Mouse (Mus musculus) intestine, postnatal 0 days (tissue): ENCODE measurements around the gene Ccdc85b. TPM values are rescaled to one million over a fixed set of nuclear protein-coding genes. Genes with fewer than 3 reads are reported as not detected.

Source experiments
- ATAC-seq: fragments of 200-750 bp; cut with Nextera tagmentation; 2 replicates; pipeline ENCODE4 v1.8.0; 2017; ENCODE audit warnings: mild to moderate bottlenecking, moderate TSS enrichment, moderate library complexity
- H3K27ac ChIP-seq: fragments of 300-500 bp; sonication (generic); 2 replicates; pipeline ENCODE4 v1.5.1; 2014; ENCODE audit warnings: mild to moderate bottlenecking, low read depth, low read length, moderate library complexity
- H3K27me3 ChIP-seq: fragments of 300-500 bp; sonication (generic); replicated peaks from 2 replicates; pipeline ENCODE4 v1.6.1; 2014; ENCODE audit warnings: low read length, mixed read lengths; ENCODE audit not compliant: control insufficient read depth, insufficient read depth
- H3K36me3 ChIP-seq: fragments of 300-500 bp; sonication (generic); 2 replicates; pipeline ENCODE4 v1.6.1; 2014; ENCODE audit warnings: mild to moderate bottlenecking, moderate library complexity; ENCODE audit not compliant: control insufficient read depth, insufficient read depth
- H3K4me1 ChIP-seq: fragments of 300-500 bp; sonication (generic); replicated peaks from 2 replicates; pipeline ENCODE4 v1.6.1; 2014; ENCODE audit warnings: antibody characterized with exemption, low read length, mixed read lengths; ENCODE audit not compliant: control insufficient read depth, insufficient read depth
- H3K4me2 ChIP-seq: fragments of 300-500 bp; sonication (generic); replicated peaks from 2 replicates; pipeline ENCODE4 v1.6.1; 2014; ENCODE audit warnings: low read depth, mild to moderate bottlenecking, moderate library complexity
- H3K4me3 ChIP-seq: fragments of 300-500 bp; sonication (generic); 2 replicates; pipeline ENCODE4 v1.5.1; 2014; ENCODE audit warnings: low read depth, low read length
- H3K9ac ChIP-seq: fragments of 300-500 bp; sonication (generic); 2 replicates; pipeline ENCODE4 v1.6.1; 2014; ENCODE audit warnings: mild to moderate bottlenecking, low read depth, low read length
- H3K9me3 ChIP-seq: fragments of 300-500 bp; sonication (generic); 2 replicates; pipeline ENCODE4 v1.6.1; 2016; ENCODE audit warnings: mixed run types; ENCODE audit not compliant: control insufficient read depth
- CTCF ChIP-seq: sonication (generic); IDR thresholded peaks from 2 replicates; pipeline ENCODE4 v1.5.1; 2016; ENCODE audit warnings: low read depth, mild to moderate bottlenecking, control low read depth, antibody characterized with exemption, moderate library complexity
- WGBS: fragments of 180-500 bp; shearing (Covaris S2); extraction: QIAGEN DNeasy Blood & Tissue Kit; methylation state at CpG from one replicate; pipeline ENCODE4 v1.1.7; 2014; 5-methylcytosine and 5-hydroxymethylcytosine counted together
- polyA plus RNA-seq: library from polyadenylated mRNA; unstranded; fragments of >200 nt; fragmentation: Nextera tagmentation; extraction: Ambion mirVana; gene quantifications from 2 replicates; pipeline ENCODE4 v1.2.1, GENCODE M21; 2015

Gene Ccdc85b
- polyA plus RNA-seq, 1 experiment from 2014 or later, result 7.3 TPM

DNA sequence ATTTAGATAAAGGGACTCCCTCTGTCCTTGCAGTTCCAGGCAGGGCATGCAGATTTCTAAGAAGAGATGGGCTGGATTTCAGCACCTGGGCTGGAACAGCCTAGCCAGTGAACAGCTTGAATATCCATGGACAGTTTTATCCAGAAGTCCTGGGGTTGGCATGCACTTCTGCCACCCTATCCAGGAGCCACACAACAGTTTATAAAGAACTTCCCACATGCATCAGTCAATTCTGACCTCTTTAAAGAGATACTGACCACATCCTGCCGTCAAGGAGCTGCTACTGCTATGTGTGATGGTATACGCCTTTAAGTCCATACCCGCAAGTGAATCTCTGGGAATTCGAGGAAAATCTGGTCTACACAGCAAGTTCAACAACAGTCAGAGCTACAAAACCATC lies 28.5 kb downstream of the Ccdc85b start:
- Histone ChIP-seq H3K36me3 (peaks cover 10% of the 10 kb centered on the region; the same call in 1 of the 2 replicates), H3K9ac (no peak overlapping the region), H3K4me1 (peaks cover 11% of the 10 kb centered on the region; the same call in 1 of the 2 replicates), H3K4me3 (no peak overlapping the region), H3K9me3 (no peaks in the 10 kb centered on the region), H3K27ac (no peak overlapping the region), H3K4me2 (no peak overlapping the region), H3K27me3 (no peaks in the 10 kb centered on the region)
- no peak for TF ChIP-seq CTCF
- WGBS, result 82% methylated on average over 4 of the region's 4 CpGs
- ATAC-seq, result no peak

DNA sequence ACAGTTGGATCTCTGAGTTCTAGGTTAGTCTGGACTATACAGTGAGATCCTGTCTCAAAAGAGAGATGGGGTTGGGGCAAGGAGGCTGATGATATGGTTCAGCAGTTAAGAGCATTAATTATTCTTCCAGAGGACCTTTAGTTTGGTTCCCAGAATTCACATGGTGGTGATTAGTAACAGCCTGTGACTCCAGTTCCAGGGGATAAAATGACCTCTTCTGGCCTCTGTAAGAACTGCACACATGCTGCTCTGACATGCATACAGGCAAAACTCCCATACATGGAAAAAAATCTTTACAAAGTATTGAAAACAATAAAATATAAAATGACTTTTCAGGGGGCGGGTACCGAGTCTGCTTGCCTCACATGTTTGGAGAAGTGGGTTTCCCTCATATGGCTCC lies 29.6 kb downstream of the Ccdc85b start:
- no peak overlapping the region for H3K4me2 ChIP-seq
- H3K27me3 ChIP-seq, result no peaks in the 10 kb centered on the region
- H3K27ac ChIP-seq, result no peak overlapping the region
- no peak for ATAC-seq
- TF ChIP-seq CTCF, result peak; percentile 70
- no peak overlapping the region for H3K9ac ChIP-seq
- no peak overlapping the region for H3K4me3 ChIP-seq
- WGBS, result 87% methylated on average over 2 of the region's 2 CpGs
- no peaks in the 10 kb centered on the region for H3K9me3 ChIP-seq
- peaks cover 13% of the 10 kb centered on the region for H3K36me3 ChIP-seq
- peaks cover 6% of the 10 kb centered on the region; the same call in 1 of the 2 replicates for H3K4me1 ChIP-seq

DNA sequence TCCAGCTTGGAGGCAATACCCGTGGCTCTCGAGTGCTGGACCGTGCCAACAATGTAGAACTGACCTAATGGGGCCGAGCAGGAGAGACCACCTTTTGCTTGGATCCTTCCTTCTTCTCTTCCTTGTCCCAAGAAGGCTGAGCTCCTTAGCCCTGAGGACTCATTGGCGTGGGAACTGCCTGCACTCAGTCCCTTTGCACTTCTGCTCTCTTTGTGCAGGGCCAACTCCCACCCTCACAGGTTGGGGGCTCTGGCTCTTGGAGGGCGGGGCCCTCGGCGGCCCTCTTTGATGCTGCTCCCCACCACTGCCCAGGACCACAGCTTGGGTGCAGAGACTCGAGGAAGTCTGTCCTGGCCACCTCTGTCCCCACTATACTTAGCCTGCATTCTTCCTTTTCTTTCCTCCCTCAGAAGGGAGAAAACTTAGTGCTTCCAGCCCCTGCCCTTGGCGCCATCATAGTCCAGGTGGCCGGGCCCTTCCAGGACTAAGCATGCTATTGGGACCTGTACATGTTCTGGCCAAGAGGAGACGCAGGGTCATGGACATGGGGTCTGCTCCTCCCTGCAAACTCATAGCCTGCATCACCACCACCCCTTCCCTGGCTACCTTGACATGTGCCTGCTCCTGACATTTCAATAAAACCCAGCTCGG lies 30.9 kb downstream of the Ccdc85b start:
- no peak for ATAC-seq
- Histone ChIP-seq H3K27me3 (no peaks in the 10 kb centered on the region), H3K4me3 (no peak overlapping the region), H3K4me2 (peak overlapping the region; percentile 81), H3K9me3 (no peaks in the 10 kb centered on the region), H3K27ac (no peak overlapping the region), H3K9ac (no peak overlapping the region), H3K4me1 (peaks cover 6% of the 10 kb centered on the region; the same call in 1 of the 2 replicates), H3K36me3 (peaks cover 24% of the 10 kb centered on the region)
- 82% methylated on average over 13 of the region's 13 CpGs for WGBS
- TF ChIP-seq CTCF, result no peak

DNA sequence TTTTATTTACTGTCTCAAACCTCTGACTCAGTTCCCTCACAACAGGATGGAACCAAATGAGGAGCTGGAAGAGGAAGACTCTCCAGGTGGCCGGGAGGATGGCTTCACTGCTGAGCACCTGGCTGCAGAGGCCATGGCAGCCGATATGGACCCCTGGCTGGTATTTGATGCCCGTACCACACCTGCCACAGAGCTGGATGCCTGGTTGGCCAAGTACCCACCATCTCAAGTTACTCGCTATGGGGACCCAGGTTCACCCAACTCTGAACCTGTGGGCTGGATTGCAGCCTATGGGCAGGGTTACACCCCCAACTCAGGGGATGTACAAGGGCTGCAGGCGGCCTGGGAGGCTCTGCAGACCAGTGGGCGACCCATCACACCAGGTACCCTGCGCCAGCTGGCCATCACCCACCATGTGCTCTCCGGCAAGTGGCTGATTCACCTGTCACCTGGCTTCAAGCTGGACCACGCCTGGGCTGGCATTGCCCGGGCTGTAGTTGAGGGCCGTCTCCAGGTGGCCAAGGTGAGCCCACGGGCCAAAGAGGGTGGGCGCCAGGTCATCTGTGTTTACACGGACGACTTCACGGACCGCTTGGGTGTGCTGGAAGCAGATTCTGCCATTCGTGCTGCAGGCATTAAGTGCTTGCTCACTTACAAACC lies 31.7 kb downstream of the Ccdc85b start:
- peaks cover 6% of the 10 kb centered on the region; the same call in 1 of the 2 replicates for H3K4me1 ChIP-seq
- peak overlapping the region; percentile 91 for H3K9ac ChIP-seq
- H3K27ac ChIP-seq, result peak overlapping the region; percentile 77; the same call in 1 of the 2 replicates
- peak overlapping the region; percentile 81 for H3K4me2 ChIP-seq
- peak overlapping the region; percentile 84 for H3K4me3 ChIP-seq
- TF ChIP-seq CTCF, result no peak
- no peaks in the 10 kb centered on the region for H3K27me3 ChIP-seq
- H3K9me3 ChIP-seq, result no peaks in the 10 kb centered on the region
- peaks cover 27% of the 10 kb centered on the region for H3K36me3 ChIP-seq
- WGBS, result 84% methylated on average over 18 of the region's 18 CpGs
- no peak for ATAC-seq

DNA sequence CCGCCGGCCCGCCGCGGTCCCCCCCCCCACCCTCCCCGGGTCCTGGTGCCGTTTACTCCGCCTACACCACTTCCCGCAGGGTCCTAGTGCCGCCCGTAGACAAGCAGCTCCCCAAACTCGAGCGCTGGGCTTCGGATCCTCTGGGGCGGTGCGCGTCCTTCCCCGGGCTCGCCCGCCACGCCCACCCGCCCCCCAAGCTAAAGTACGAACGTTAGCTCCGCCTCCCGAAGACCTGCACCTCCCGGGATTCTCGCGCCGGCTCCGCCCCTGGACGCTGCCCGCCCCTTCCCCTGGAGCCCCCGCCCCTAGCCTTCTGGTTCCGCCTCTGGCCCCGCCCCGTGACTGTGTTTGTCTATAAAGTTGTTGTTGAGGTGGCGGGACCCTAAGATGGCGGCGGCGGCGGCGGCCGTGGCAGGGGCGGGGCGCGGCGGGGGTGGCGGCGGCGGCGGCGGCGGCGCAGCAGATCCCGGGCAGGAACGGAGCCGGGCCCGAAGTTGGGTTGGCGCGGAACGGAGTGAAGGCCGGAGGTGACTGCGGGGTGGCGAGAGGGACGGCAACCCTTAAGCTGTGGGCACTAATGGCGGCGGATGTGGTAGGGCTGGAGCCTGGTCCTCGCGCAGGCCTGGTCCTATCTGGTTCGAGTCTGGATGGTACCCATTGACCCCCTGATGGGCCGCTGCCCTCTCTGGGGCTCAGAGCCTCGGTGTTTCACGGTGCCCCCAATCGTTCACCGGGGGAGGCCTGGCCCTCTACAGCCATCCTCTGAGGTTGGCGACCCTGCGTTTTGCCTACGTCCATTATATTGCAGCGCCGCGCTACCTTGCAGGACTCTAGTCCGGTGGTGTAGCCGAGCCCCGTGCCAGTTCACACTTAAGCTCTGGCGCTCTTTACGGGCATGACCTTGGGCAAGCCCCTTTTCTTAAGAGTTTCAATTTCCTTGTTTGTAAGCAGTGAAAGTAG lies 32.6 kb downstream of the Ccdc85b start, which contains the start of the genes Drap1 and AI837181:
TSS of gene Drap1 (minus strand) at position 198 of the 960 bp plus-strand sequence.
TSS of gene AI837181 (plus strand) at position 363 of the 960 bp plus-strand sequence.
- no peak for TF ChIP-seq CTCF
- peak within 1 kb of the TSS; percentile 77 for H3K27ac ChIP-seq
- H3K9ac ChIP-seq, result peak within 1 kb of the TSS; percentile 91
- under 1% methylated on average over 71 of the region's 87 CpGs for WGBS
- peak; percentile 86 for ATAC-seq
- peaks cover 6% of the 10 kb centered on the region; the same call in 1 of the 2 replicates for H3K4me1 ChIP-seq
- peaks cover 35% of the 10 kb centered on the region for H3K36me3 ChIP-seq
- no peaks in the 10 kb centered on the region for H3K27me3 ChIP-seq
- H3K4me3 ChIP-seq, result peak within 1 kb of the TSS; percentile 84
- no peaks in the 10 kb centered on the region for H3K9me3 ChIP-seq
- peak within 1 kb of the TSS; percentile 81 for H3K4me2 ChIP-seq
